Mouse (Mus musculus): ENCODE measurements around the gene Kiss1.

- no peak for TF ChIP-seq POLR2A (IDR thresholded peaks at IDR 0.05; ENCODE audit: low read depth, low read length)
- no peak for TF ChIP-seq CTCF (IDR thresholded peaks at IDR 0.05; ENCODE audit: borderline replicate concordance, insufficient read depth, low read length)
Observed at GRCm38 (mm10) chr1:133315775-133316174, 5.9 kb upstream of the Kiss1 start.
